Mouse (Mus musculus) liver, adult 2 months (tissue): ENCODE results near the gene Bmpr1a.

ENCODE experiments used
- CTCF ChIP-seq: fragments of 200-500 bp; IDR thresholded peaks from 2 replicates; pipeline ENCODE4 v1.5.1; 2011; ENCODE audit warnings: low read depth, low read length, control low read depth
- POLR2A ChIP-seq: fragments of 200-500 bp; IDR thresholded peaks from 2 replicates; pipeline ENCODE4 v1.6.1; 2011; ENCODE audit warnings: low read length, control low read depth; ENCODE audit not compliant: insufficient read depth; ENCODE audit errors: extremely low read depth

DNA sequence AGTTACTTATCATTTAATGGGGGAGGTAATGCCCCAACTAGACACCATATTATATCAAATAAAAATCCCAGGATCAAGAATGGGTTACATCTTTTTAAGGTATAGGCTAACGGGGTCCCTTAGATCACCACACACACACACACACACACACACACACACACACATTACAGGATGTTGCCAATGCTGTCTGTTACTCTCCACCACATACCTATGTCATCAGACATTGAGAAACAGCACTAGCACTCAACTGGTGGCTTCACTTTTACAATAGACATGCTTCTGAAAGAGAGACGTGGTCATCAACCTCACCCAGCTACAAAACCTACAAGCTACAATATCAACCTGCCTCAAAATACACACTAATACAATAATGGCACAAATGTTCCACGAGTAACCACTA, 9.5 kb downstream of the Bmpr1a start:
- TF ChIP-seq POLR2A: no peak
- TF ChIP-seq CTCF: no peak
